Mouse (Mus musculus) heart, adult 2 months (tissue): Measurements from ENCODE around the gene Trip13.

Experiments used
- CTCF ChIP-seq: fragments of 200-600 bp; IDR thresholded peaks from 2 replicates; pipeline ENCODE4 v1.8.1; 2022; ENCODE audit warnings: antibody characterized with exemption, mild to moderate bottlenecking, moderate library complexity
- POLR2A ChIP-seq: fragments of 200-500 bp; IDR thresholded peaks from 2 replicates; pipeline ENCODE4 v1.6.1; 2011; ENCODE audit warnings: mild to moderate bottlenecking, low read depth, low read length, control low read depth; ENCODE audit not compliant: insufficient read depth

DNA sequence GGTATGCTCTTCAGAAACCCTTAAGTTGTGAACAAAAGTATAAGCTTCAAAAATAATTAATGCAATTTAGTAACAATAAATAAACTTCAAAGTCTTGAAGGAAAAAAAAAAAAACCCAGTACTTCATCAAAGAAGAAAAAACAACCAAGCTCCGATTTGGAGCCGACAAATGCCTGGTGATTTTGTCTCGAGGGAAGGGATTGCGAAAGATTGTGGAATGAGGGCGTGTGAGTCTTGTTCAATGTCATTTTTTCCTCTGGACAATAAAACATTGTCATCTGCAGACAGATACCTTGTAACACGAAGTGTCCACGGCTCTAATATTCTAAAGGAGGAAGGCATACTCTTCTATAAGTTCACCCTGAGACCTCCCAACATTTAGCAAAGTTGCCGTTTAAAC is 56.2 kb downstream of the Trip13 start:
- TF ChIP-seq CTCF: no peak
- no peak for TF ChIP-seq POLR2A
